Mouse (Mus musculus): Measurements from ENCODE around the gene Gm28372. TPM values are rescaled to one million over a fixed set of nuclear protein-coding genes. Genes with fewer than 3 reads are reported as not detected.
A peak's percentile ranks its signal among the peaks of the same experiment; 100 is the strongest.
"Not testable (repeated sequence)": the region's sequence is repeated elsewhere in the genome, so short reads cannot be mapped to it uniquely, and the experiment has no call there.

The Gm28372 gene
- not detected in 2 replicates for polyA plus RNA-seq (2014; fragmentation: Nextera tagmentation; extraction: Ambion mirVana)

DNA sequence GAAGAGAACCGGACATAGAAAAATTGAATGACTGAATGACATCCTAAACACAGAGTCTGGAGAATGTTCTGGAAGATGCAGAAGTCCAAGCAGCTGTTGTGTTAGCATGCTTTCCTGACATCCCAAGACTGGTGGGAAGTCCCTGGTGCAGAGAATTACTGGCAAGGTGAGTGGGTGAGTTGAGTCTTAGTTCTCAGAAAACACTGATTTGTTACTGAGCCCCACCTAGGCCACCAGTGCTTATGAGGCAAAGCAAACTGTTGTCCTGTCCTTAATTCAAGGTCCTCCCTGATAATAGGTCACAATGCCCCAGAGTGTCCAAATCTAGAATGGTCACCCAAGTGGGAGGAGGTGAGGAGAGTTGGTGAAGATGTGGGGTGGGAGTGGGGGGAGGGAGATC lies at the start of gene Gm28372, which contains the start of gene 1700020A23Rik:
Gene Gm28372, plus strand, starts transcription at position 301 of the 400 bp plus-strand sequence.
Gene 1700020A23Rik, plus strand, starts transcription at position 321 of the 400 bp plus-strand sequence.
- Histone ChIP-seq H3K36me3 (ENCODE audit: control insufficient read depth, insufficient read depth, low read length) (no peaks in the 10 kb centered on the region), H3K9ac (ENCODE audit: low read depth, low read length) (no peak within 1 kb of the TSS), H3K4me3 (ENCODE audit: low read depth, low read length) (no peak within 1 kb of the TSS), H3K4me1 (replicated peaks; ENCODE audit: control insufficient read depth, insufficient read depth, low read length) (no peaks in the 10 kb centered on the region), H3K4me2 (no peak within 1 kb of the TSS), H3K27ac (ENCODE audit: low read depth, low read length) (no peak within 1 kb of the TSS), H3K9me3 (ENCODE audit: control insufficient read depth, low read length) (no peaks in the 10 kb centered on the region), H3K27me3 (replicated peaks; ENCODE audit: control insufficient read depth, insufficient read depth, low read length) (no peaks in the 10 kb centered on the region)
- 76% methylated on average over 1 of the region's 1 CpGs for WGBS
- DNase-seq (ENCODE audit: low spot score), result no peak
- ATAC-seq (replicated peaks; ENCODE audit: low FRiP score), result no peak

DNA sequence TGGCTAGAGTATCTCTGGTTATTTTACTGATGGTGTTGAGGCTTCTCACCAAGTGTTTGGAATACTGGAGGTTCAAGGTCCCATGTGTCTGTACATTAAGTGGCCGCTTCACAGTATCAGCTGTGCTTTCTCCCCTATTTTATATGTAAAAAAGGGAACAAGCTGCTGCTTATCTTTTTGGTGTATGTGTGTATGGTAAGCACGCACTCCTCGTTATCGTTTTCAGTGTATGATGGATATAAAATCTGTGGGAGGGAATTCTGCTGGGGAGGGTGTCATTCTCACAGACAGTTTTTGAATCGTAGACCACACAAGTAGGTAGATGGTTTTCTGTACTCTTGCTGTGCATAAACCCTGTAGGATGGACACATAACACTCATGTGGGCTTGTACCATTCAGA lies 47.5 kb upstream of the Gm28372 start:
- DNase-seq (ENCODE audit: low spot score) (no peak), ATAC-seq (replicated peaks; ENCODE audit: low FRiP score) (no peak)
- Histone ChIP-seq H3K4me2 (no peak overlapping the region), H3K27ac (ENCODE audit: low read depth, low read length) (no peak overlapping the region), H3K9ac (ENCODE audit: low read depth, low read length) (no peak overlapping the region), H3K27me3 (replicated peaks; ENCODE audit: control insufficient read depth, insufficient read depth, low read length) (peaks cover 46% of the 10 kb centered on the region), H3K4me3 (ENCODE audit: low read depth, low read length) (no peak overlapping the region), H3K4me1 (replicated peaks; ENCODE audit: control insufficient read depth, insufficient read depth, low read length) (no peaks in the 10 kb centered on the region), H3K36me3 (ENCODE audit: control insufficient read depth, insufficient read depth, low read length) (no peaks in the 10 kb centered on the region), H3K9me3 (ENCODE audit: control insufficient read depth, low read length) (no peaks in the 10 kb centered on the region)
- WGBS, result 78% methylated on average over 5 of the region's 5 CpGs

- WGBS, result 14% methylated on average over 5 of the region's 5 CpGs
- Histone ChIP-seq H3K9ac (ENCODE audit: low read depth, low read length) (no peak overlapping the region), H3K4me3 (ENCODE audit: low read depth, low read length) (no peak overlapping the region), H3K4me1 (replicated peaks; ENCODE audit: control insufficient read depth, insufficient read depth, low read length) (no peaks in the 10 kb centered on the region), H3K27me3 (replicated peaks; ENCODE audit: control insufficient read depth, insufficient read depth, low read length) (peaks cover 59% of the 10 kb centered on the region), H3K9me3 (ENCODE audit: control insufficient read depth, low read length) (no peaks in the 10 kb centered on the region), H3K36me3 (ENCODE audit: control insufficient read depth, insufficient read depth, low read length) (no peaks in the 10 kb centered on the region), H3K4me2 (no peak overlapping the region), H3K27ac (ENCODE audit: low read depth, low read length) (no peak overlapping the region)
- DNase-seq (ENCODE audit: low spot score), result no peak
- no peak for ATAC-seq (replicated peaks; ENCODE audit: low FRiP score)
Observed at GRCm38 (mm10) chr2:130358852-130359251, 46.2 kb upstream of the Gm28372 start.

- Histone ChIP-seq H3K27ac (ENCODE audit: low read depth, low read length) (no peak overlapping the region), H3K4me1 (replicated peaks; ENCODE audit: control insufficient read depth, insufficient read depth, low read length) (no peaks in the 10 kb centered on the region), H3K4me2 (no peak overlapping the region), H3K9ac (ENCODE audit: low read depth, low read length) (no peak overlapping the region), H3K27me3 (replicated peaks; ENCODE audit: control insufficient read depth, insufficient read depth, low read length) (peaks cover 68% of the 10 kb centered on the region), H3K4me3 (ENCODE audit: low read depth, low read length) (0 out of 2 replicates have a peak overlapping the region, but pooled peaks have one; percentile 11), H3K36me3 (ENCODE audit: control insufficient read depth, insufficient read depth, low read length) (no peaks in the 10 kb centered on the region), H3K9me3 (ENCODE audit: control insufficient read depth, low read length) (no peaks in the 10 kb centered on the region)
- no peak; the same call in 1 of the 2 replicates for ATAC-seq (replicated peaks; ENCODE audit: low FRiP score)
- WGBS, result 5% methylated on average over 14 of the region's 14 CpGs
- DNase-seq (ENCODE audit: low spot score), result peak; percentile 67
Observed at GRCm38 (mm10) chr2:130362511-130363026, 42.5 kb upstream of the Gm28372 start.

DNA sequence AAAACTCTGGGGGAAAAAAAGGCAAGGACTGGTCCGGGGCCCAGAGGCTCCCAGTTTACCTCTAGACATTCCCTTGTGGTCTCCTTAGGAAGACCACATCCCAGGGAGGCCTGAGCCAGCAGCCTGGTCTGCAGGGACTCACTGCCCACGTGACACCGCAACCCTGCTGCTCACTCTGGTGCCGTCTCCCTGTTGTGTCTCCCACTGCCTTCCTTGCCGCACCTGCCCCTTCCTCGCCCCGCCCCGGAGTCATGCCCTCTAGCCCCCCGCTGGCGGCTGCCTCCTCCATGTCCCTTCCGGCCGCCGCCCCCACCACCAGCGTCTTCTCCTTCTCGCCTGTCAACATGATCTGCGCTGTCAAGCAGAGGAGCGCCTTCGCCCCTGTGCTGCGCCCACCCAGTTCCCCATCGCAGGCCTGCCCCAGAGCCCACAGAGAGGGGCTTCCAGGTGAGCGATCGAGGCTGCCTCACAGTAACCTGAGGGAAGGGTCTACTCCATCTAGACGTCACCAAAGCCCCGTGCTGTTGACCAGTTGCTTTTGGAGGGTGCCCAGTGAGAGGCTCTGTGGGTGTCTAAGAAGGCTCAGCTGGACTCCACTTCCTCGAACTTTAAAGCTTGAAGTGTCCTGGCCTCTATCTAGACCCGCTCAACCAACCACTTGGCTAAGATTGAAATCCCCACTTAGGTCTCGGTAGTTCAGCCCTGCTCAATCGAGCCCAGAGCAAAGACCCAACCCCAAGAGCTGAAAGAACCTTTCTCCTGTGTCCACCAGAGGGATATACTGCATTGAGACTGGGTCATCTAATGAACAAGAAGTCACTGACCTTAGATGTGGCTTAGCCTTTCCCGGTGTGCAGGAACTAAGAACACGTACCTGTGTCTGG lies 39.6 kb upstream of the Gm28372 start:
- H3K4me3 ChIP-seq (ENCODE audit: low read depth, low read length), result peak overlapping the region; percentile 42
- peaks cover 45% of the 10 kb centered on the region for H3K27me3 ChIP-seq (replicated peaks; ENCODE audit: control insufficient read depth, insufficient read depth, low read length)
- no peak overlapping the region for H3K27ac ChIP-seq (ENCODE audit: low read depth, low read length)
- 7% methylated on average over 27 of the region's 30 CpGs for WGBS
- no peaks in the 10 kb centered on the region for H3K9me3 ChIP-seq (ENCODE audit: control insufficient read depth, low read length)
- no peak for ATAC-seq (replicated peaks; ENCODE audit: low FRiP score)
- H3K9ac ChIP-seq (ENCODE audit: low read depth, low read length), result no peak overlapping the region; the same call in 1 of the 2 replicates
- H3K4me1 ChIP-seq (replicated peaks; ENCODE audit: control insufficient read depth, insufficient read depth, low read length), result no peaks in the 10 kb centered on the region
- peak overlapping the region; percentile 67 for H3K4me2 ChIP-seq
- no peak for DNase-seq (ENCODE audit: low spot score)
- H3K36me3 ChIP-seq (ENCODE audit: control insufficient read depth, insufficient read depth, low read length), result no peaks in the 10 kb centered on the region

GRCm38 (mm10) chr2:130367386-130367785 lies 37.7 kb upstream of the Gm28372 start:
- H3K4me3 ChIP-seq (ENCODE audit: low read depth, low read length), result no peak overlapping the region
- H3K9me3 ChIP-seq (ENCODE audit: control insufficient read depth, low read length), result no peaks in the 10 kb centered on the region
- H3K4me1 ChIP-seq (replicated peaks; ENCODE audit: control insufficient read depth, insufficient read depth, low read length), result no peaks in the 10 kb centered on the region
- no peak overlapping the region for H3K27ac ChIP-seq (ENCODE audit: low read depth, low read length)
- ATAC-seq (replicated peaks; ENCODE audit: low FRiP score) (no peak), DNase-seq (ENCODE audit: low spot score) (no peak)
- 49% methylated on average over 4 of the region's 4 CpGs for WGBS
- peaks cover 26% of the 10 kb centered on the region for H3K27me3 ChIP-seq (replicated peaks; ENCODE audit: control insufficient read depth, insufficient read depth, low read length)
- no peak overlapping the region for H3K9ac ChIP-seq (ENCODE audit: low read depth, low read length)
- H3K4me2 ChIP-seq, result no peak overlapping the region
- H3K36me3 ChIP-seq (ENCODE audit: control insufficient read depth, insufficient read depth, low read length), result no peaks in the 10 kb centered on the region

GRCm38 (mm10) chr2:130373026-130373425 lies 32.0 kb upstream of the Gm28372 start:
- 15% methylated on average over 1 of the region's 1 CpGs for WGBS
- not testable (repeated sequence) for H3K27ac ChIP-seq (ENCODE audit: low read depth, low read length); H3K4me1 ChIP-seq (replicated peaks; ENCODE audit: control insufficient read depth, insufficient read depth, low read length); H3K27me3 ChIP-seq (replicated peaks; ENCODE audit: control insufficient read depth, insufficient read depth, low read length); H3K9me3 ChIP-seq (ENCODE audit: control insufficient read depth, low read length); DNase-seq (ENCODE audit: low spot score); H3K4me3 ChIP-seq (ENCODE audit: low read depth, low read length); H3K4me2 ChIP-seq; H3K36me3 ChIP-seq (ENCODE audit: control insufficient read depth, insufficient read depth, low read length); H3K9ac ChIP-seq (ENCODE audit: low read depth, low read length)
- ATAC-seq (replicated peaks; ENCODE audit: low FRiP score), result peak; percentile 60; the same call in 1 of the 2 replicates

- H3K36me3 ChIP-seq (ENCODE audit: control insufficient read depth, insufficient read depth, low read length), result no peaks in the 10 kb centered on the region
- no peaks in the 10 kb centered on the region for H3K9me3 ChIP-seq (ENCODE audit: control insufficient read depth, low read length)
- H3K9ac ChIP-seq (ENCODE audit: low read depth, low read length), result no peak overlapping the region
- H3K4me1 ChIP-seq (replicated peaks; ENCODE audit: control insufficient read depth, insufficient read depth, low read length), result no peaks in the 10 kb centered on the region
- H3K27me3 ChIP-seq (replicated peaks; ENCODE audit: control insufficient read depth, insufficient read depth, low read length), result peaks cover 3% of the 10 kb centered on the region; the same call in 1 of the 2 replicates
- DNase-seq (ENCODE audit: low spot score) (no peak), ATAC-seq (replicated peaks; ENCODE audit: low FRiP score) (no peak)
- H3K4me3 ChIP-seq (ENCODE audit: low read depth, low read length), result no peak overlapping the region
- WGBS, result 75% methylated on average over 4 of the region's 4 CpGs
- no peak overlapping the region for H3K4me2 ChIP-seq
- H3K27ac ChIP-seq (ENCODE audit: low read depth, low read length), result no peak overlapping the region
Observed at GRCm38 (mm10) chr2:130374951-130375350, 30.1 kb upstream of the Gm28372 start.

Measured in liver, embryonic 11.5 days (tissue).